Mouse (Mus musculus): ENCODE data around the gene Muc5b.

The Muc5b gene

GRCm38 (mm10) chr7:141874891-141875290 is 36.0 kb downstream of the Muc5b start:
- ChIA-PET POLR2A (interaction anchor here in 3 of 4 experiments (0.6 to 2.1 kb wide), 8 partner anchors 10 to 460 kb away, joined by 3 to 9 read pairs (median 3); no protein-coding TSS in a partner anchor), CTCF (interaction anchor here in 2 of 4 experiments (0.6 to 0.7 kb wide), 4 partner anchors 15 to 204 kb away, joined by 3 to 5 read pairs (median 4); no protein-coding TSS in a partner anchor)

- POLR2A ChIA-PET, result no interaction called here
- CTCF ChIA-PET, result no interaction called here
Observed at GRCm38 (mm10) chr7:141878813-141879212, 39.9 kb downstream of the Muc5b start.

GRCm38 (mm10) chr7:141892151-141892550 is 53.3 kb downstream of the Muc5b start:
- ChIA-PET CTCF (interaction anchor here in 1 of 4 experiments (0.5 kb wide), 1 partner anchor 137 kb away, joined by 4 read pairs; no protein-coding TSS in a partner anchor), POLR2A (interaction anchor here in 3 of 4 experiments (0.8 to 5.0 kb wide), 3 partner anchors 10 kb away, joined by 4 to 50 read pairs (median 21); no protein-coding TSS in a partner anchor)

- CTCF ChIA-PET, result interaction anchor here in 2 of 4 experiments (0.6 to 1.4 kb wide), 2 partner anchors 22 to 139 kb away, joined by 3 to 6 read pairs; no protein-coding TSS in a partner anchor
- POLR2A ChIA-PET, result interaction anchor here (0.5 to 3.7 kb wide), 79 partner anchors 8 to 1698 kb away, joined by 3 to 80 read pairs (median 4); partner anchors contain the start of genes Chid1 (in 2 of the 4), Dusp8 (in 2 of the 4), Ap2a2 (in 1 of the 4) and Brsk2 (in 1 of the 4)
Observed at GRCm38 (mm10) chr7:141901825-141902224, 63.0 kb downstream of the Muc5b start.

GRCm38 (mm10) chr7:141902269-141902729 is 63.4 kb downstream of the Muc5b start:
- CTCF ChIA-PET, result interaction anchor here in 3 of 4 experiments (0.5 to 1.4 kb wide), 4 partner anchors 22 to 1050 kb away, joined by 3 to 6 read pairs (median 3); no protein-coding TSS in a partner anchor
- POLR2A ChIA-PET, result interaction anchor here (0.5 to 3.7 kb wide), 102 partner anchors 8 to 1698 kb away, joined by 3 to 80 read pairs (median 4); partner anchors contain the start of genes Dusp8 (in 3 of the 4), Brsk2 (in 2 of the 4), Chid1 (in 2 of the 4) and Tspan4 (in 2 of the 4)

GRCm38 (mm10) chr7:141902791-141903190 is 63.9 kb downstream of the Muc5b start:
- ChIA-PET POLR2A (interaction anchor here (0.6 to 3.7 kb wide), 96 partner anchors 9 to 1697 kb away, joined by 3 to 80 read pairs (median 4); partner anchors contain the start of genes Dusp8 (in 3 of the 4), Brsk2 (in 2 of the 4), Chid1 (in 2 of the 4) and Tspan4 (in 2 of the 4)), CTCF (interaction anchor here in 3 of 4 experiments (0.5 to 1.4 kb wide), 3 partner anchors 21 to 1050 kb away, joined by 3 to 6 read pairs (median 3); no protein-coding TSS in a partner anchor)

GRCm38 (mm10) chr7:141908591-141908990 is 69.7 kb downstream of the Muc5b start:
- POLR2A ChIA-PET, result interaction anchor here in 1 of 4 experiments (0.6 kb wide), 1 partner anchor 42 kb away, joined by 3 read pairs; no protein-coding TSS in a partner anchor
- CTCF ChIA-PET, result interaction anchor here in 2 of 4 experiments (0.6 kb wide), 2 partner anchors 10 to 69 kb away, joined by 3 read pairs; no protein-coding TSS in a partner anchor

- ChIA-PET POLR2A (interaction anchor here in 2 of 4 experiments (0.7 to 3.9 kb wide), 4 partner anchors 9 to 535 kb away, joined by 3 to 18 read pairs (median 4); no protein-coding TSS in a partner anchor), CTCF (no interaction called here)
Observed at GRCm38 (mm10) chr7:141911305-141911704, 72.4 kb downstream of the Muc5b start.

GRCm38 (mm10) chr7:141918407-141918806 is 79.5 kb downstream of the Muc5b start, which contains the start of gene Tollip:
Gene Tollip, minus strand, starts transcription at chr7:141918507.
- ChIA-PET CTCF (no interaction called here), POLR2A (interaction anchor here in 1 of 4 experiments (1.3 kb wide), 1 partner anchor 16 kb away, joined by 4 read pairs; no protein-coding TSS in a partner anchor)
